In the genomic region with DNA sequence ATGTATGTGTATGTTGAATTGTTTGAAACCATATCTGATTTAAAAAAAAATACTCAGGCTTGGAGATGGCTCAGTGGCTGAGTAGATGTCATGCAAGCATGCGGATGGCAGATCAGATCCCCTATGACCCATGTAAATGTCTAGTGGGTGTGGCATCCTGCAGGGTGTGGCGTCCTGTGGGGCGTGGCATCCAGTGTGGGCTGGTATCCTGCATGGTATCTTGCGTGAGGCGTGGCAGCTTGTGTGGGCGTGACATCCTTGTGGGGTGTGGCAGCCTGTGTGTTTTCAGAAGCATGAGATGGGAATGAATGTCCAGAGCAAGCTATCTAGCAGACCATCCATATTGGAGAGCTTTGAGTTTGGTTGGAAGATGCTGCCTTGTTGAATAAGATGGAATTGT, we compare ENCODE assay signal across 22 mouse cellular contexts. TPM values are rescaled to one million over a fixed set of nuclear protein-coding genes. Genes with fewer than 3 reads are reported as not detected.
A peak's percentile ranks its signal among the peaks of the same experiment; 100 is the strongest.
DNase-seq lines count a peak whose midpoint lies in the region; ATAC-seq and TF ChIP-seq lines count a peak whose summit lies in the region.
"Had no signal": no experiment of that assay in that cellular context is flagged by ENCODE, and none has a peak within 500 bp of the region (broad histone marks: within the 10 kb centered on the region; RNA-seq: fewer than 3 reads in every experiment).

No protein-coding gene starts in this region.

- no peak overlapping the region for H3K9ac ChIP-seq in lung, postnatal 0 days (replicated peaks; ENCODE audit: low read depth)
- H3K9ac ChIP-seq: embryonic facial prominence, embryonic 12.5 days; forebrain, embryonic 15.5 days; heart, embryonic 12.5 days; hindbrain, embryonic 15.5 days had no signal

- no peak for ATAC-seq in lung, postnatal 0 days
- ATAC-seq in megakaryocyte progenitor cell, adult 5-6 weeks (replicated peaks; ENCODE audit: poor library complexity): peak; percentile 48; the same call in 1 of the 2 replicates
- ATAC-seq: forebrain, embryonic 15.5 days had no signal

- no peaks in the 10 kb centered on the region for H3K9me3 ChIP-seq in lung, postnatal 0 days (ENCODE audit: low read length)
- H3K9me3 ChIP-seq: embryonic facial prominence, embryonic 12.5 days; forebrain, embryonic 15.5 days; heart, embryonic 12.5 days; hindbrain, embryonic 10.5 days; hindbrain, embryonic 15.5 days had no signal

- H3K4me2 ChIP-seq in lung, postnatal 0 days (replicated peaks; ENCODE audit: low read depth, low read length): no peak overlapping the region
- H3K4me2 ChIP-seq: embryonic facial prominence, embryonic 12.5 days; forebrain, embryonic 15.5 days; heart, embryonic 12.5 days; hindbrain, embryonic 15.5 days had no signal

- H3K4me3 ChIP-seq in lung, postnatal 0 days (ENCODE audit: low read depth, low read length): no peak overlapping the region
- H3K4me3 ChIP-seq: embryonic facial prominence, embryonic 12.5 days; forebrain, embryonic 15.5 days; heart, embryonic 12.5 days; hindbrain, embryonic 10.5 days; hindbrain, embryonic 15.5 days had no signal

- no peaks in the 10 kb centered on the region for H3K4me1 ChIP-seq in lung, postnatal 0 days (ENCODE audit: insufficient read depth, low read depth, low read length)
- H3K4me1 ChIP-seq: embryonic facial prominence, embryonic 12.5 days; forebrain, embryonic 15.5 days; heart, embryonic 12.5 days; hindbrain, embryonic 10.5 days; hindbrain, embryonic 15.5 days had no signal

- 75% methylated on average over 6 of the region's 6 CpGs for WGBS in lung, postnatal 0 days

- peak; percentile 35 for DNase-seq in lung, postnatal 10 days
- DNase-seq in lung, postnatal 0 days (ENCODE audit: low spot score): no peak
- peak; percentile 11 for DNase-seq in thymus, postnatal 14 days
- no peak for DNase-seq in thymus, adult 18-20 months
- peak; percentile 60 for DNase-seq in R1 (ENCODE audit: low read depth, low spot score)
- no peak for DNase-seq in adrenal gland, postnatal 4 days (ENCODE audit: low spot score in 2 of 2)
- DNase-seq: adrenal gland, adult 2 months; adrenal gland, postnatal 25 days; cerebellum, adult 11 months; cerebellum, adult 8-10 months; cerebellum, postnatal 14 days; gastrocnemius, postnatal 14 days had no signal

- TF ChIP-seq EP300 in lung, postnatal 0 days (IDR thresholded peaks at IDR 0.05): no peak

- H3K27ac ChIP-seq in lung, postnatal 0 days (ENCODE audit: low read length): no peak overlapping the region
- H3K27ac ChIP-seq: embryonic facial prominence, embryonic 12.5 days; forebrain, embryonic 15.5 days; hindbrain, embryonic 10.5 days; hindbrain, embryonic 15.5 days had no signal

- no peak for TF ChIP-seq CTCF in lung, postnatal 0 days (IDR thresholded peaks at IDR 0.05)

- no peaks in the 10 kb centered on the region for H3K27me3 ChIP-seq in lung, postnatal 0 days (replicated peaks; ENCODE audit: insufficient read depth, low read length)
- H3K27me3 ChIP-seq: embryonic facial prominence, embryonic 12.5 days; forebrain, embryonic 15.5 days; heart, embryonic 12.5 days; hindbrain, embryonic 15.5 days had no signal

- no peaks in the 10 kb centered on the region for H3K36me3 ChIP-seq in lung, postnatal 0 days (ENCODE audit: insufficient read depth, low read length)
- H3K36me3 ChIP-seq: embryonic facial prominence, embryonic 12.5 days; forebrain, embryonic 15.5 days; heart, embryonic 12.5 days; hindbrain, embryonic 10.5 days; hindbrain, embryonic 15.5 days had no signal

RNA-seq across cellular contexts. Expression of a gene that starts 36.6 kb away (rescaled TPM):
- polyA plus RNA-seq in lung, postnatal 0 days (2015; fragmentation: Nextera tagmentation; extraction: Ambion mirVana): 1.3 and 1.5 TPM in 2 replicates
- total RNA-seq in megakaryocyte progenitor cell, adult 5-6 weeks (2015): not detected in 2 replicates
- 0.07 TPM in 1 of 2 replicates, not detected in the other for total RNA-seq in megakaryocyte progenitor cell, adult 5-6 weeks (2017)
- under 1 TPM in 1 of 2 experiments, not detected in 1; 0.08 TPM for total RNA-seq in adrenal gland, postnatal 4 days (2021)
- total RNA-seq: adrenal gland, adult 2 months; adrenal gland, postnatal 25 days; gastrocnemius, postnatal 14 days; granulocyte monocyte progenitor cell, adult 5-6 weeks; heart, adult 8-10 months; heart, postnatal 25 days; MEL had no signal
- polyA plus RNA-seq: adrenal gland, adult 2 months had no signal

Comparison
In these comparisons a context has a peak if more than half of its experiments do, and no peak if none do; other contexts are left out.
1. DNase-seq: peak in lung, postnatal 10 days (single experiment), thymus, postnatal 14 days (single experiment) and R1 (single experiment); none in lung, postnatal 0 days (single experiment), thymus, adult 18-20 months (0 of 2) and adrenal gland, postnatal 4 days (0 of 2).